Comparison of ENCODE assay signal across 13 mouse cellular contexts in genomic region chr1:137617513-137617912, GRCm38 (mm10).
DNase-seq lines count a peak whose midpoint lies in the region; ATAC-seq and TF ChIP-seq lines count a peak whose summit lies in the region.
"Had no signal": no experiment of that assay in that cellular context is flagged by ENCODE, and none has a peak within 500 bp of the region (broad histone marks: within the 10 kb centered on the region; RNA-seq: fewer than 3 reads in every experiment).

No protein-coding gene starts in this region.

- WGBS in hindbrain, postnatal 0 days, result 48% methylated on average over 5 of the region's 5 CpGs
- 64% methylated on average over 5 of the region's 5 CpGs for whole genome bisulfite sequencing in hindbrain, embryonic 13.5 days
- 45% methylated on average over 5 of the region's 5 CpGs for WGBS in limb, embryonic 15.5 days

- peak; percentile 47; the same call in 1 of the 2 replicates for ATAC-seq in hindbrain, postnatal 0 days
- no peak for ATAC-seq in hindbrain, embryonic 13.5 days (ENCODE audit: low FRiP score)
- ATAC-seq in limb, embryonic 15.5 days (ENCODE audit: insufficient number of reproducible peaks, low FRiP score, low TSS enrichment, low read depth), result 0 out of 2 replicates have a peak, but pooled peaks have one; percentile 24

- H3K36me3 ChIP-seq in hindbrain, postnatal 0 days (ENCODE audit: insufficient read depth, low read length), result no peaks in the 10 kb centered on the region
- no peaks in the 10 kb centered on the region for H3K36me3 ChIP-seq in hindbrain, embryonic 13.5 days
- H3K36me3 ChIP-seq in limb, embryonic 15.5 days, result no peaks in the 10 kb centered on the region
- H3K36me3 ChIP-seq: embryonic facial prominence, embryonic 13.5 days; limb, embryonic 12.5 days; midbrain, embryonic 10.5 days had no signal

- TF ChIP-seq CTCF in hindbrain, postnatal 0 days (IDR thresholded peaks at IDR 0.05; ENCODE audit: low read depth), result 0 out of 2 replicates have a peak, but pooled peaks have one; percentile 2

- H3K4me2 ChIP-seq in hindbrain, postnatal 0 days (ENCODE audit: low read depth, low read length), result no peak overlapping the region
- no peak overlapping the region for H3K4me2 ChIP-seq in hindbrain, embryonic 13.5 days
- H3K4me2 ChIP-seq in limb, embryonic 15.5 days, result no peak overlapping the region
- H3K4me2 ChIP-seq: embryonic facial prominence, embryonic 13.5 days; hindbrain, embryonic 14.5 days; limb, embryonic 12.5 days had no signal

- peak; percentile 31 for DNase-seq in hindbrain, postnatal 0 days (ENCODE audit: low spot score)
- DNase-seq in cerebellum, adult 9-11 months, result peak; percentile 18
- DNase-seq in frontal cortex, postnatal 36 days (ENCODE audit: low spot score in 2 of 2), result peak; percentile 46 to 71
- DNase-seq in ovary, postnatal 14 days (ENCODE audit: low spot score), result no peak
- DNase-seq in lung, postnatal 36 days, result no peak
- DNase-seq in urinary bladder, postnatal 14 days (ENCODE audit: low spot score), result no peak
- DNase-seq: adrenal gland, postnatal 36 days had no signal

- no peak overlapping the region for H3K4me3 ChIP-seq in hindbrain, postnatal 0 days (ENCODE audit: low read length)
- H3K4me3 ChIP-seq in hindbrain, embryonic 13.5 days, result no peak overlapping the region
- H3K4me3 ChIP-seq in limb, embryonic 15.5 days, result no peak overlapping the region
- H3K4me3 ChIP-seq: embryonic facial prominence, embryonic 13.5 days; limb, embryonic 12.5 days; midbrain, embryonic 10.5 days had no signal

- H3K9me3 ChIP-seq in hindbrain, postnatal 0 days (ENCODE audit: low read length), result no peaks in the 10 kb centered on the region
- no peaks in the 10 kb centered on the region for H3K9me3 ChIP-seq in hindbrain, embryonic 13.5 days
- no peaks in the 10 kb centered on the region for H3K9me3 ChIP-seq in limb, embryonic 15.5 days
- H3K9me3 ChIP-seq: embryonic facial prominence, embryonic 13.5 days; limb, embryonic 12.5 days; midbrain, embryonic 10.5 days had no signal

- H3K9ac ChIP-seq in hindbrain, postnatal 0 days (replicated peaks; ENCODE audit: low read length), result no peak overlapping the region
- no peak overlapping the region for H3K9ac ChIP-seq in hindbrain, embryonic 13.5 days
- H3K9ac ChIP-seq in limb, embryonic 15.5 days, result no peak overlapping the region
- H3K9ac ChIP-seq: embryonic facial prominence, embryonic 13.5 days; hindbrain, embryonic 14.5 days; limb, embryonic 12.5 days had no signal

- peaks cover 3% of the 10 kb centered on the region; the same call in 1 of the 2 replicates for H3K4me1 ChIP-seq in hindbrain, postnatal 0 days (ENCODE audit: insufficient read depth, low read length)
- no peaks in the 10 kb centered on the region for H3K4me1 ChIP-seq in hindbrain, embryonic 13.5 days (replicated peaks)
- peaks cover 7% of the 10 kb centered on the region for H3K4me1 ChIP-seq in limb, embryonic 15.5 days
- H3K4me1 ChIP-seq: embryonic facial prominence, embryonic 13.5 days had no signal

- no peaks in the 10 kb centered on the region for H3K27me3 ChIP-seq in hindbrain, postnatal 0 days (ENCODE audit: insufficient read depth, low read length)
- no peaks in the 10 kb centered on the region for H3K27me3 ChIP-seq in hindbrain, embryonic 13.5 days
- no peaks in the 10 kb centered on the region for H3K27me3 ChIP-seq in limb, embryonic 15.5 days
- H3K27me3 ChIP-seq: embryonic facial prominence, embryonic 13.5 days; limb, embryonic 12.5 days had no signal

- no peak overlapping the region for H3K27ac ChIP-seq in hindbrain, postnatal 0 days
- no peak overlapping the region for H3K27ac ChIP-seq in hindbrain, embryonic 13.5 days
- no peak overlapping the region for H3K27ac ChIP-seq in limb, embryonic 15.5 days
- H3K27ac ChIP-seq: embryonic facial prominence, embryonic 13.5 days; hindbrain, embryonic 14.5 days; limb, embryonic 12.5 days; midbrain, embryonic 10.5 days had no signal

Comparison
In these comparisons a context has a peak if more than half of its experiments do, and no peak if none do; other contexts are left out.
1. DNase-seq: peak in hindbrain, postnatal 0 days (single experiment), cerebellum, adult 9-11 months (single experiment) and frontal cortex, postnatal 36 days (2 of 2); none in ovary, postnatal 14 days (single experiment), lung, postnatal 36 days (single experiment) and urinary bladder, postnatal 14 days (single experiment).